Mouse (Mus musculus) spleen, adult 2 months (tissue): ENCODE measurements around the gene Dclk1.

Experiments used
- CTCF ChIP-seq: fragments of 200-500 bp; IDR thresholded peaks from 2 replicates; pipeline ENCODE4 v1.5.1; 2011; ENCODE audit warnings: mild to moderate bottlenecking, inconsistent platforms; ENCODE audit not compliant: insufficient read depth, insufficient read length, insufficient replicate concordance; ENCODE audit errors: extremely low read depth
- POLR2A ChIP-seq: fragments of 200-500 bp; IDR thresholded peaks from 2 replicates; pipeline ENCODE4 v1.6.1; 2011; ENCODE audit warnings: low read depth, low read length, inconsistent platforms

DNA sequence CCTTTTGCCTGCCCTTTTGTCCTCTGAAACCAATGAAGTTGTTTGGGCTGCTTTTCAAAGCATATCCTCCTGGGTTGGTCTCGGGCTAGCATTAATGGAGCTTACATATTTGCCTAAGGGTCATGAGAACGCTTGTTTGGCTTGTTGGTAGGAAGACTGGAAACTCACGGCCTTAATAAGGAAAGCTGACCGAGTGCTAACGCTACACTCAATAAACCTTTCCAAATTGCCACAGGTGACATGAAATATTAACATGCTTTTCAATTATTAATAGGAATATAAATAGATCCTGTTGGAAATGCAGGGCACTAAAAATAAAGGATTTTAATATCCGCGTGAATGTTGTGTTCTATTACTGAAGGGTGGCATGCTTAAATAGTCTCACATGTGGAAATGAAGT lies 257.1 kb downstream of the Dclk1 start:
- no peak for TF ChIP-seq POLR2A
- TF ChIP-seq CTCF: no peak
